Mouse (Mus musculus): Measurements from ENCODE around the gene 4930556J24Rik. TPM values are rescaled to one million over a fixed set of nuclear protein-coding genes. Genes with fewer than 3 reads are reported as not detected.
A peak's percentile ranks its signal among the peaks of the same experiment; 100 is the strongest.

4930556J24Rik gene
- total and polyA plus RNA-seq, 3 experiments, result 0.31 to 0.47 TPM; not detected in 1

DNA sequence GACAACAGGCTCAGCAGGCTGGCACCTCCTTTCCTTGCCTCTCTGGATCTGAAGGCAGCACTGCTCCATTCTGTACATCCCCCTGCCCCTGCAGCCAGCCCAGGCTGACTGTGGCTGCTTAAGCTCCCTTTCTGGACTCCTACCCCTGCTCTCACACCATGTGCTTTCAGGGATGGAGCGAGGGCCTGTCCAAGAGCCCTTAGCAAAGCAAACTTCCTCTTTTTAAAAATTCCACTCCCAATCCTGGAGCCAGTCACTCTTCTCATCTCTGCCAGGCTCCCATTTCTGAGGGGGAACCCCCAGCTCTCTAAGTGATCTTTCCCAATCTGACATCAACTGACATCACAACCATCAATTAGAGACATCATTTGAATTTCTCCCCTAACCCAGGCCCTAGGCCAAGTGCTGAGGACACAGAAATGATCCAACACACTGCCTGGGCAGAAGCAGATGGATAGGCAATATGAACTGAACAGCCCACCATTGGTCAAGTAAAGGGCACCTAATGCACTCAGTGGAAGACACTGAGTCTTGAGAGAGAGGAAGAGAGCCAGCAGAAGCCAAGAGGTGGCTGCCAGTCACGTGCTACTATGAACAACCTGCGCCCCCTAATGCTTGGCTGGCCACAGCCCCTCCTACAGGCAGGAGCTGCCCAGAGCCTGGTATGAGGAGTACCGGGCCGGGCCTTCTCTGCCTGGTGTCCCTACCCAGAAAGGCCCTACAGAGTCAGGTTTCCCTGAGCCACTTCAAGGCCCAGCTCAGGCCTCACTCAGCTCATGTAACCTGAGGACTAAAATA, 65.9 kb downstream of the 4930556J24Rik start:
- peaks cover 9 to 30% of the 10 kb centered on the region in 2 experiments; a peak in 3 of 4 replicates for H3K4me1 ChIP-seq (ENCODE audit: control insufficient read depth in 1 of 2, insufficient read depth in 2 of 2, low read length in 2 of 2)

DNA sequence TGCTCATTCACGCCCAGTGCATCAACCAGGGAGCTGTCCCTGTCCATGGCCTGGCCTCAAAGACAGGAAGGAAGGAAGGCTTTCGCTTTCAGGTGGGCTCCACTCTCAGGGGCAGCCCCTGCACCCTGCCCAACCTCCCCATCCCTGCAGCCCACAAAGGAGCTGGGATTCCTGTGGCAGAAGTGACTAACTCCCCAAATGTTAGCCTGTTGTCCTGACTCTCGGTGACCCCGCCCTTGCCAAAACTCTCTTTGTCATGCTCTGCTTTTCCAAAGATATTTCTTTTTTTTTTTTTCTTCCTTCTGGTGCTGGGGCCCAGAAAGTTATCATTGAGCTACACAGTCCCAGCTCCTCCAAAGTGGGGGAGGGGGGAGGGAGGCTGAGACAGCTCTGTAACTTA, 67.3 kb downstream of the 4930556J24Rik start:
- Histone ChIP-seq H3K79me2 (ENCODE audit: control insufficient read depth, insufficient read depth, low read length, poor library complexity) (peaks cover 17% of the 10 kb centered on the region), H3K9ac (ENCODE audit: control insufficient read depth, low read depth, low read length, poor library complexity, severe bottlenecking) (no peak overlapping the region), H3K36me3 (ENCODE audit: control insufficient read depth in 1 of 2, insufficient read depth in 2 of 2, low read length in 2 of 2) (peaks cover 0 to 10% of the 10 kb centered on the region in 2 experiments; a peak in 2 of 4 replicates), H3K27me3 (ENCODE audit: control insufficient read depth in 1 of 2, insufficient read depth in 2 of 2, low read length in 2 of 2) (no peaks in the 10 kb centered on the region), H3K4me1 (ENCODE audit: control insufficient read depth in 1 of 2, insufficient read depth in 2 of 2, low read length in 2 of 2) (peaks cover 9 to 30% of the 10 kb centered on the region in 2 experiments; a peak in 3 of 4 replicates), H3K4me3 (ENCODE audit: control insufficient read depth in 1 of 2, insufficient read depth in 1 of 2, low read depth in 2 of 2, low read length in 2 of 2) (no peak overlapping the region), H3K9me3 (replicated peaks; ENCODE audit: insufficient read depth, low read length) (no peaks in the 10 kb centered on the region), H3K27ac (ENCODE audit: control insufficient read depth, low read depth, low read length) (no peak overlapping the region)
- DNase-seq (ENCODE audit: low read depth, low spot score), result no peak
- TF ChIP-seq USF2 (IDR thresholded peaks at IDR 0.05; ENCODE audit: borderline replicate concordance in 1 of 2, insufficient read depth in 1 of 2, low read depth in 1 of 2, low read length in 2 of 2), result no peak

More for the DNA sequence above, 65.9 kb downstream of the 4930556J24Rik start:
- TF ChIP-seq MYC (IDR thresholded peaks at IDR 0.05; ENCODE audit: low read depth, low read length) (peak; percentile 81), MXI1 (IDR thresholded peaks at IDR 0.05; ENCODE audit: low read depth, low read length) (peak; percentile 8; the same call in 1 of the 2 replicates), SIN3A (IDR thresholded peaks at IDR 0.05; ENCODE audit: low read length) (peak; percentile 13; the same call in 1 of the 2 replicates), CTCF (IDR thresholded peaks at IDR 0.05 in 2 of 3, conservative IDR thresholded peaks at IDR 0.05 in 1 of 3; ENCODE audit: control insufficient read depth in 1 of 3, insufficient read depth in 1 of 3, low read depth in 2 of 3, low read length in 3 of 3, poor library complexity in 1 of 3, severe bottlenecking in 1 of 3) (peak; percentile 12 to 45 (median 37); a peak in 4 of 6 replicates), USF1 (IDR thresholded peaks at IDR 0.05; ENCODE audit: low read depth, low read length) (peak; percentile 84), EP300 (IDR thresholded peaks at IDR 0.05; ENCODE audit: low read depth in 1 of 2, low read length in 2 of 2) (peak in 1 of 2 experiments; percentile 30; a peak in 1 of 4 replicates), TCF12 (IDR thresholded peaks at IDR 0.05; ENCODE audit: low read depth, low read length) (0 out of 2 replicates have a peak, but pooled peaks have one; percentile 5), MYB (IDR thresholded peaks at IDR 0.05; ENCODE audit: low read depth, low read length) (no peak), ZC3H11A (IDR thresholded peaks at IDR 0.05; ENCODE audit: low read depth, low read length) (no peak), POLR2AphosphoS5 (IDR thresholded peaks at IDR 0.05; ENCODE audit: borderline replicate concordance, low read depth, low read length) (no peak), GATA1 (IDR thresholded peaks at IDR 0.05; ENCODE audit: low read depth, low read length) (no peak), USF2 (IDR thresholded peaks at IDR 0.05; ENCODE audit: borderline replicate concordance in 1 of 2, insufficient read depth in 1 of 2, low read depth in 1 of 2, low read length in 2 of 2) (0 out of 4 replicates have a peak, but pooled peaks of 1 of the 2 experiments have one; percentile 32), MAX (IDR thresholded peaks at IDR 0.05; ENCODE audit: low read length) (peak; percentile 23; the same call in 1 of the 2 replicates), BHLHE40 (IDR thresholded peaks at IDR 0.05; ENCODE audit: borderline replicate concordance, low read depth, low read length) (peak; percentile 71; the same call in 1 of the 2 replicates)
- no peaks in the 10 kb centered on the region for H3K27me3 ChIP-seq (ENCODE audit: control insufficient read depth in 1 of 2, insufficient read depth in 2 of 2, low read length in 2 of 2)
- H3K9ac ChIP-seq (ENCODE audit: control insufficient read depth, low read depth, low read length, poor library complexity, severe bottlenecking), result peak overlapping the region; percentile 30; the same call in 1 of the 2 replicates
- H3K9me3 ChIP-seq (replicated peaks; ENCODE audit: insufficient read depth, low read length), result no peaks in the 10 kb centered on the region
- peak overlapping the region; percentile 8 to 12; a peak in 3 of 4 replicates for H3K4me3 ChIP-seq (ENCODE audit: control insufficient read depth in 1 of 2, insufficient read depth in 1 of 2, low read depth in 2 of 2, low read length in 2 of 2)
- peak overlapping the region; percentile 8; the same call in 1 of the 2 replicates for H3K27ac ChIP-seq (ENCODE audit: control insufficient read depth, low read depth, low read length)
- H3K79me2 ChIP-seq (ENCODE audit: control insufficient read depth, insufficient read depth, low read length, poor library complexity), result peaks cover 17% of the 10 kb centered on the region
- peaks cover 0 to 10% of the 10 kb centered on the region in 2 experiments; a peak in 2 of 4 replicates for H3K36me3 ChIP-seq (ENCODE audit: control insufficient read depth in 1 of 2, insufficient read depth in 2 of 2, low read length in 2 of 2)
- DNase-seq (ENCODE audit: low read depth, low spot score), result peak; percentile 56

Data from MEL (cell line).